Mouse (Mus musculus) forebrain, embryonic 15.5 days (tissue): Measurements from ENCODE around the gene Ltn1. TPM values are rescaled to one million over a fixed set of nuclear protein-coding genes. Genes with fewer than 3 reads are reported as not detected.

Source experiments
- ATAC-seq: fragments of 200-750 bp; cut with Nextera tagmentation; replicated peaks from 2 replicates; pipeline ENCODE4 v1.8.0; 2017; ENCODE audit warnings: mild to moderate bottlenecking, moderate TSS enrichment, moderate library complexity
- H3K27ac ChIP-seq: fragments of 300-500 bp; sonication (generic); replicated peaks from 2 replicates; pipeline ENCODE4 v1.5.1; 2015; ENCODE audit warnings: mild to moderate bottlenecking, inconsistent platforms
- H3K27me3 ChIP-seq: fragments of 300-500 bp; sonication (generic); 2 replicates; pipeline ENCODE4 v1.6.1; 2015; ENCODE audit warnings: inconsistent platforms
- H3K36me3 ChIP-seq: fragments of 300-500 bp; sonication (generic); 2 replicates; pipeline ENCODE4 v1.6.1; 2015; ENCODE audit warnings: mild to moderate bottlenecking, inconsistent platforms
- H3K4me1 ChIP-seq: fragments of 300-500 bp; sonication (generic); 2 replicates; pipeline ENCODE4 v1.6.1; 2015; ENCODE audit warnings: inconsistent platforms
- H3K4me2 ChIP-seq: fragments of 300-500 bp; sonication (generic); replicated peaks from 2 replicates; pipeline ENCODE4 v1.6.1; 2015; ENCODE audit warnings: mild to moderate bottlenecking, inconsistent platforms
- H3K4me3 ChIP-seq: fragments of 300-500 bp; sonication (generic); 2 replicates; pipeline ENCODE4 v1.5.1; 2015; ENCODE audit warnings: mild to moderate bottlenecking, inconsistent platforms
- H3K9ac ChIP-seq: fragments of 300-500 bp; sonication (generic); replicated peaks from 2 replicates; pipeline ENCODE4 v1.6.1; 2015; ENCODE audit warnings: mild to moderate bottlenecking, inconsistent platforms
- H3K9me3 ChIP-seq: fragments of 300-500 bp; sonication (generic); 2 replicates; pipeline ENCODE4 v1.6.1; 2016; ENCODE audit warnings: inconsistent platforms
- WGBS: fragments of 180-500 bp; shearing (Covaris S2); methylation state at CpG from one replicate; pipeline ENCODE4 v1.1.7; 2015; ENCODE audit warnings: mixed read lengths; 5-methylcytosine and 5-hydroxymethylcytosine counted together
- polyA plus RNA-seq: library from polyadenylated mRNA; unstranded; fragments of >200 nt; fragmentation: Nextera tagmentation; extraction: Ambion mirVana; gene quantifications from 2 replicates; pipeline ENCODE4 v1.2.1, GENCODE M21; 2015

Ltn1 gene
- polyA plus RNA-seq, 1 experiment from 2014 or later: 29.9 TPM

- WGBS: 96% methylated on average over 2 of the region's 2 CpGs
Observed at GRCm38 (mm10) chr16:87382996-87383395, 49.4 kb downstream of the Ltn1 start.

GRCm38 (mm10) chr16:87366445-87366844 is 66.0 kb downstream of the Ltn1 start:
- no peak for ATAC-seq
- Histone ChIP-seq H3K27ac (no peak overlapping the region), H3K4me3 (no peak overlapping the region), H3K27me3 (no peaks in the 10 kb centered on the region), H3K36me3 (peaks cover 30% of the 10 kb centered on the region; the same call in 1 of the 2 replicates), H3K4me1 (no peaks in the 10 kb centered on the region), H3K9ac (no peak overlapping the region), H3K9me3 (no peaks in the 10 kb centered on the region), H3K4me2 (no peak overlapping the region)
- WGBS: 95% methylated on average over 6 of the region's 6 CpGs

More at GRCm38 (mm10) chr16:87382996-87383395, 49.4 kb downstream of the Ltn1 start:
- no peak overlapping the region for H3K27ac ChIP-seq
- ATAC-seq: no peak
- peaks cover 66% of the 10 kb centered on the region for H3K36me3 ChIP-seq
- H3K4me3 ChIP-seq: no peak overlapping the region
- H3K27me3 ChIP-seq: no peaks in the 10 kb centered on the region
- H3K4me2 ChIP-seq: no peak overlapping the region
- no peaks in the 10 kb centered on the region for H3K9me3 ChIP-seq
- no peak overlapping the region for H3K9ac ChIP-seq
- no peaks in the 10 kb centered on the region for H3K4me1 ChIP-seq

- H3K4me2 ChIP-seq: no peak overlapping the region
- no peak overlapping the region for H3K27ac ChIP-seq
- H3K4me1 ChIP-seq: no peaks in the 10 kb centered on the region
- WGBS: 88% methylated on average over 10 of the region's 10 CpGs
- H3K36me3 ChIP-seq: peaks cover 30% of the 10 kb centered on the region; the same call in 1 of the 2 replicates
- no peak for ATAC-seq
- H3K4me3 ChIP-seq: no peak overlapping the region
- no peaks in the 10 kb centered on the region for H3K9me3 ChIP-seq
- no peak overlapping the region for H3K9ac ChIP-seq
- H3K27me3 ChIP-seq: no peaks in the 10 kb centered on the region
Observed at GRCm38 (mm10) chr16:87366035-87366434, 66.4 kb downstream of the Ltn1 start.

- 98% methylated on average over 4 of the region's 4 CpGs for WGBS
- Histone ChIP-seq H3K27ac (no peak overlapping the region), H3K4me2 (no peak overlapping the region), H3K36me3 (peaks cover 32% of the 10 kb centered on the region; the same call in 1 of the 2 replicates), H3K4me1 (no peaks in the 10 kb centered on the region), H3K27me3 (no peaks in the 10 kb centered on the region), H3K9me3 (no peaks in the 10 kb centered on the region), H3K4me3 (no peak overlapping the region), H3K9ac (no peak overlapping the region)
- ATAC-seq: no peak
Observed at GRCm38 (mm10) chr16:87364231-87364630, 68.2 kb downstream of the Ltn1 start.

- 90% methylated on average over 6 of the region's 6 CpGs for WGBS
- peaks cover 34% of the 10 kb centered on the region for H3K36me3 ChIP-seq
Observed at GRCm38 (mm10) chr16:87360096-87360495, 72.3 kb downstream of the Ltn1 start.

GRCm38 (mm10) chr16:87354748-87355147 is 77.7 kb downstream of the Ltn1 start:
- H3K9ac ChIP-seq: 0 out of 2 replicates have a peak overlapping the region, but pooled peaks have one; percentile 74
- no peaks in the 10 kb centered on the region for H3K4me1 ChIP-seq
- ATAC-seq: no peak; the same call in none of the 2 replicates
- H3K4me3 ChIP-seq: peak overlapping the region; percentile 77
- H3K27ac ChIP-seq: no peak overlapping the region
- H3K27me3 ChIP-seq: no peaks in the 10 kb centered on the region
- peaks cover 13% of the 10 kb centered on the region for H3K36me3 ChIP-seq
- 81% methylated on average over 7 of the region's 7 CpGs for WGBS
- H3K4me2 ChIP-seq: peak overlapping the region; percentile 51
- no peaks in the 10 kb centered on the region for H3K9me3 ChIP-seq

More at GRCm38 (mm10) chr16:87360096-87360495, 72.3 kb downstream of the Ltn1 start:
- H3K27ac ChIP-seq: no peak overlapping the region
- no peak overlapping the region for H3K4me3 ChIP-seq
- H3K9ac ChIP-seq: no peak overlapping the region
- no peaks in the 10 kb centered on the region for H3K4me1 ChIP-seq
- no peaks in the 10 kb centered on the region for H3K27me3 ChIP-seq
- no peaks in the 10 kb centered on the region for H3K9me3 ChIP-seq
- no peak for ATAC-seq
- H3K4me2 ChIP-seq: no peak overlapping the region

GRCm38 (mm10) chr16:87354075-87354583 is 78.3 kb downstream of the Ltn1 start, which contains the start of gene N6amt1:
Gene N6amt1, plus strand, starts transcription at chr16:87354185.
- ATAC-seq: peak; percentile 100
- Histone ChIP-seq H3K9ac (peak within 1 kb of the TSS; percentile 74), H3K9me3 (no peaks in the 10 kb centered on the region), H3K4me3 (peak within 1 kb of the TSS; percentile 77), H3K27ac (peak within 1 kb of the TSS; percentile 93), H3K27me3 (no peaks in the 10 kb centered on the region), H3K36me3 (peaks cover 10% of the 10 kb centered on the region), H3K4me1 (no peaks in the 10 kb centered on the region), H3K4me2 (peak within 1 kb of the TSS; percentile 51)
- under 1% methylated on average over 44 of the region's 48 CpGs for WGBS

GRCm38 (mm10) chr16:87353605-87354004 is 78.8 kb downstream of the Ltn1 start:
- WGBS: 96% methylated on average over 1 of the region's 1 CpGs
- H3K4me3 ChIP-seq: peak overlapping the region; percentile 77
- no peaks in the 10 kb centered on the region for H3K27me3 ChIP-seq
- H3K9me3 ChIP-seq: no peaks in the 10 kb centered on the region
- peaks cover 7% of the 10 kb centered on the region for H3K36me3 ChIP-seq
- H3K9ac ChIP-seq: no peak overlapping the region
- no peaks in the 10 kb centered on the region for H3K4me1 ChIP-seq
- ATAC-seq: peak; percentile 33
- H3K4me2 ChIP-seq: peak overlapping the region; percentile 51
- no peak overlapping the region for H3K27ac ChIP-seq

GRCm38 (mm10) chr16:87351386-87352105 is 80.9 kb downstream of the Ltn1 start:
- no peaks in the 10 kb centered on the region for H3K9me3 ChIP-seq
- no peak for ATAC-seq
- H3K4me2 ChIP-seq: no peak overlapping the region
- no peaks in the 10 kb centered on the region for H3K36me3 ChIP-seq
- no peak overlapping the region for H3K9ac ChIP-seq
- H3K27me3 ChIP-seq: no peaks in the 10 kb centered on the region
- H3K27ac ChIP-seq: no peak overlapping the region
- H3K4me1 ChIP-seq: no peaks in the 10 kb centered on the region
- no peak overlapping the region for H3K4me3 ChIP-seq
- 74% methylated on average over 5 of the region's 5 CpGs for WGBS

GRCm38 (mm10) chr16:87348133-87348532 is 84.3 kb downstream of the Ltn1 start:
- Histone ChIP-seq H3K27ac (no peak overlapping the region), H3K4me2 (no peak overlapping the region), H3K4me1 (no peaks in the 10 kb centered on the region), H3K9ac (no peak overlapping the region), H3K9me3 (no peaks in the 10 kb centered on the region), H3K36me3 (no peaks in the 10 kb centered on the region), H3K4me3 (no peak overlapping the region), H3K27me3 (no peaks in the 10 kb centered on the region)
- WGBS: 97% methylated on average over 2 of the region's 2 CpGs
- no peak for ATAC-seq

- no peak overlapping the region for H3K9ac ChIP-seq
- no peak overlapping the region for H3K4me2 ChIP-seq
- H3K4me3 ChIP-seq: no peak overlapping the region
- ATAC-seq: no peak
- 85% methylated on average over 6 of the region's 6 CpGs for WGBS
- no peaks in the 10 kb centered on the region for H3K4me1 ChIP-seq
- no peaks in the 10 kb centered on the region for H3K9me3 ChIP-seq
- no peaks in the 10 kb centered on the region for H3K36me3 ChIP-seq
- no peak overlapping the region for H3K27ac ChIP-seq
- H3K27me3 ChIP-seq: no peaks in the 10 kb centered on the region
Observed at GRCm38 (mm10) chr16:87341043-87341572, 91.3 kb downstream of the Ltn1 start.

GRCm38 (mm10) chr16:87334756-87335155 is 97.7 kb downstream of the Ltn1 start:
- no peak overlapping the region for H3K4me3 ChIP-seq
- no peak for ATAC-seq
- H3K9me3 ChIP-seq: no peaks in the 10 kb centered on the region
- no peak overlapping the region for H3K4me2 ChIP-seq
- no peaks in the 10 kb centered on the region for H3K4me1 ChIP-seq
- no peak overlapping the region for H3K9ac ChIP-seq
- H3K36me3 ChIP-seq: no peaks in the 10 kb centered on the region
- 89% methylated on average over 3 of the region's 3 CpGs for WGBS
- H3K27ac ChIP-seq: no peak overlapping the region
- H3K27me3 ChIP-seq: no peaks in the 10 kb centered on the region
